Mouse (Mus musculus): Measurements from ENCODE around the gene Tmem240. TPM values are rescaled to one million over a fixed set of nuclear protein-coding genes. Genes with fewer than 3 reads are reported as not detected.

The Tmem240 gene
- polyA plus RNA-seq, 1 experiment: 1.2 TPM

DNA sequence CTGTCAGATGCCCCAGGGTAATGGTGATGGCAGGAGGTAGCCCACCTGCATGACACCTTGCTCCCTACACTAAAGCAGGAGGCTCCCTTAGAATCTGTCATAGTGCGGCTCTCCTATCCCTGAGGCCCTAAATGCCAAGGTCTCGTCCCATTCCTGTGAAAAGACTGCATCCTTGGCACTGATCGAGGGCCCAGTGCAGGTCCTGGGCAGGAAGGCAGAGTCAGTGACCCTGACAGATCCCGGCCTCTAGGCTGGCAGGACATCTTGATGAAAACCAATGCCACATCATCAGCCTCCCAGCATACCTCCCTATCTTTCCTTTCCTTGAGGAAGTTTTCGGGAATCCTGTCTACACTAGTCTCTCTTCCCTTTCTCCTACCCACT is 34.9 kb downstream of the Tmem240 start:
- Histone ChIP-seq H3K4me2 (ENCODE audit: low read depth) (peak overlapping the region; percentile 98), H3K79me2 (ENCODE audit: control insufficient read depth, insufficient read depth) (no peaks in the 10 kb centered on the region), H3K27me3 (ENCODE audit: control insufficient read depth, insufficient read depth, insufficient read length) (no peaks in the 10 kb centered on the region), H3K36me3 (ENCODE audit: control insufficient read depth, insufficient read depth) (no peaks in the 10 kb centered on the region), H3ac (ENCODE audit: control insufficient read depth, insufficient read length) (peak overlapping the region; percentile 10), H3K4me3 (peak overlapping the region; percentile 42)
- TF ChIP-seq E2F4 (IDR thresholded peaks at IDR 0.05; ENCODE audit: insufficient read depth) (no peak), MAX (IDR thresholded peaks at IDR 0.05; ENCODE audit: low read depth) (no peak), TCF3 (IDR thresholded peaks at IDR 0.05; ENCODE audit: insufficient read length, low read depth) (no peak), TCF12 (IDR thresholded peaks at IDR 0.05; ENCODE audit: insufficient read depth, poor library complexity, severe bottlenecking) (no peak), SRF (IDR thresholded peaks at IDR 0.05; ENCODE audit: control insufficient read depth, insufficient read length, low read depth) (no peak), POLR2AphosphoS2 (IDR thresholded peaks at IDR 0.05; ENCODE audit: insufficient read length, low read depth) (no peak), POLR2A (IDR thresholded peaks at IDR 0.05; ENCODE audit: insufficient read length, low read depth) (no peak), CEBPB (IDR thresholded peaks at IDR 0.05; ENCODE audit: insufficient read depth, poor library complexity, severe bottlenecking) (no peak), REST (IDR thresholded peaks at IDR 0.05; ENCODE audit: insufficient read depth, insufficient read length) (no peak), USF1 (IDR thresholded peaks at IDR 0.05; ENCODE audit: low read depth) (no peak), MYOD1 (IDR thresholded peaks at IDR 0.05; ENCODE audit: control insufficient read depth in 1 of 3, insufficient read length in 2 of 3, low read depth in 2 of 3) (no peak), MYOG (IDR thresholded peaks at IDR 0.05; ENCODE audit: control insufficient read depth in 1 of 3, insufficient read depth in 1 of 3, insufficient read length in 2 of 3, low read depth in 2 of 3) (no peak)

DNA sequence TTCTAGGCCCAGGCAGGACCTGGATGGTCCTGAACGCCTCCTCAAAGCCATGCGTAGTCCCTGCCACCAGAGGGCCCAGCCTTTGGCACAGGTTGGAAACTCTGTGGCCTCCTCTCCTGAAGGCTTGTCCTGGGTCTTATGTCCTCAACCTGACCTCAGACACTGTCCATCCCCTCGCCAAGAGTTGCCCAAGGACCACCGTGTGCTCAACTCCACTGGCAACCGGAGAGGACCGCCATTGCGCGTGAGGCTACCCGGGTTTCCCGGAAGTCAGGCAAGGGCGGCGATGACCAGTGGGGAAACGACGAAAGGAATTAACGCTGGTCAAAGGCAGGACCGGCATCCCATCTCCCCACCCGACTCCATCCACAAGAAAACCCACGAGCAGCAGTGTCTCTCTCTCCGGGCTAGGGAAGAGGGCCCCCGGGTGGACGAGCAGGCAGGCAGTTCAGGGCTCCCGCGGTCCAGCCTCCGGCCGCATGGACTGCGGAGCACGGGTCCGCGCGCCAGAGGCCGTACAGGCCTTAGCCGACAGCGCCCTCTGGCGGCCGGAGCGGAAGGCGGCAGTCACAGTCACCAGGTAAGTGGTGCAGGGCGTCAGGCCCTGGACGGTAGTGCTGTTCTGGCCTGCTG is 35.4 kb downstream of the Tmem240 start:
- peak overlapping the region; percentile 98 for H3K4me2 ChIP-seq (ENCODE audit: low read depth)
- no peaks in the 10 kb centered on the region for H3K36me3 ChIP-seq (ENCODE audit: control insufficient read depth, insufficient read depth)
- no peaks in the 10 kb centered on the region for H3K27me3 ChIP-seq (ENCODE audit: control insufficient read depth, insufficient read depth, insufficient read length)
- H3K4me3 ChIP-seq: peak overlapping the region; percentile 42
- peak overlapping the region; percentile 10 for H3ac ChIP-seq (ENCODE audit: control insufficient read depth, insufficient read length)
- TF ChIP-seq POLR2A (IDR thresholded peaks at IDR 0.05; ENCODE audit: insufficient read length, low read depth) (peak; percentile 79), MYOD1 (IDR thresholded peaks at IDR 0.05; ENCODE audit: control insufficient read depth in 1 of 3, insufficient read length in 2 of 3, low read depth in 2 of 3) (peak in 1 of 3 experiments; percentile 14), USF1 (IDR thresholded peaks at IDR 0.05; ENCODE audit: low read depth) (no peak), POLR2AphosphoS2 (IDR thresholded peaks at IDR 0.05; ENCODE audit: insufficient read length, low read depth) (peak; percentile 86), MYOG (IDR thresholded peaks at IDR 0.05; ENCODE audit: control insufficient read depth in 1 of 3, insufficient read depth in 1 of 3, insufficient read length in 2 of 3, low read depth in 2 of 3) (peak in 1 of 3 experiments; percentile 10), REST (IDR thresholded peaks at IDR 0.05; ENCODE audit: insufficient read depth, insufficient read length) (no peak)
- H3K79me2 ChIP-seq (ENCODE audit: control insufficient read depth, insufficient read depth): no peaks in the 10 kb centered on the region

DNA sequence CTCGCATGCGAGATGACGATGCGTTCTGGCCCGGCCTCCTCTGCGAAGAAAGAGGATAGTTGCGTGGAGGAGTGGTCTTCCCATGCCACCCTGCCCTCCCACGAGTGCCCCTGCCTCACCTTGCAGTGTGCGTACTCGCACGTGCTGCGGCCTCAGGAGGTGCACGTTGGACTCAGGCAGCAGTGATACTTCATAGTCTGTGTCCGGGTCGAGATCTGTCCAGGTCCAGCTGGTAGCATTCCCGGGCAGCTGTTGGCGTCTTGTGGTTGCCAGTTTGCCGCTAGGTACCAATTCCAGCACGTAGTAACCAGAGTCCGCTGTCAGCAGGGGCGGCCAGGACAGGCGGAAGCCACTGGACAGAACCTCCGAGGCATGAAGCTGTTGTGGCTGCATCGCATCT is 36.0 kb downstream of the Tmem240 start:
- Histone ChIP-seq H3K36me3 (ENCODE audit: control insufficient read depth, insufficient read depth) (no peaks in the 10 kb centered on the region), H3K4me2 (ENCODE audit: low read depth) (peak overlapping the region; percentile 18), H3K4me3 (peak overlapping the region; percentile 42), H3ac (ENCODE audit: control insufficient read depth, insufficient read length) (peak overlapping the region; percentile 10), H3K79me2 (ENCODE audit: control insufficient read depth, insufficient read depth) (no peaks in the 10 kb centered on the region), H3K27me3 (ENCODE audit: control insufficient read depth, insufficient read depth, insufficient read length) (no peaks in the 10 kb centered on the region)
- TF ChIP-seq SRF (IDR thresholded peaks at IDR 0.05; ENCODE audit: control insufficient read depth, insufficient read length, low read depth) (no peak), REST (IDR thresholded peaks at IDR 0.05; ENCODE audit: insufficient read depth, insufficient read length) (no peak), MYOD1 (IDR thresholded peaks at IDR 0.05; ENCODE audit: control insufficient read depth in 1 of 3, insufficient read length in 2 of 3, low read depth in 2 of 3) (no peak), TCF12 (IDR thresholded peaks at IDR 0.05; ENCODE audit: insufficient read depth, poor library complexity, severe bottlenecking) (no peak), CEBPB (IDR thresholded peaks at IDR 0.05; ENCODE audit: insufficient read depth, poor library complexity, severe bottlenecking) (no peak), E2F4 (IDR thresholded peaks at IDR 0.05; ENCODE audit: insufficient read depth) (no peak), POLR2AphosphoS2 (IDR thresholded peaks at IDR 0.05; ENCODE audit: insufficient read length, low read depth) (no peak), TCF3 (IDR thresholded peaks at IDR 0.05; ENCODE audit: insufficient read length, low read depth) (no peak), MYOG (IDR thresholded peaks at IDR 0.05; ENCODE audit: control insufficient read depth in 1 of 3, insufficient read depth in 1 of 3, insufficient read length in 2 of 3, low read depth in 2 of 3) (no peak), POLR2A (IDR thresholded peaks at IDR 0.05; ENCODE audit: insufficient read length, low read depth) (no peak), USF1 (IDR thresholded peaks at IDR 0.05; ENCODE audit: low read depth) (no peak), MAX (IDR thresholded peaks at IDR 0.05; ENCODE audit: low read depth) (no peak)

GRCm38 (mm10) chr4:155771706-155772105 is 37.1 kb downstream of the Tmem240 start:
- no peak overlapping the region for H3K4me3 ChIP-seq
- H3K27me3 ChIP-seq (ENCODE audit: control insufficient read depth, insufficient read depth, insufficient read length): no peaks in the 10 kb centered on the region
- no peaks in the 10 kb centered on the region for H3K36me3 ChIP-seq (ENCODE audit: control insufficient read depth, insufficient read depth)
- no peaks in the 10 kb centered on the region for H3K79me2 ChIP-seq (ENCODE audit: control insufficient read depth, insufficient read depth)
- TF ChIP-seq SRF (IDR thresholded peaks at IDR 0.05; ENCODE audit: control insufficient read depth, insufficient read length, low read depth): no peak
- no peak for TF ChIP-seq TCF3 (IDR thresholded peaks at IDR 0.05; ENCODE audit: insufficient read length, low read depth)
- no peak for TF ChIP-seq CEBPB (IDR thresholded peaks at IDR 0.05; ENCODE audit: insufficient read depth, poor library complexity, severe bottlenecking)
- TF ChIP-seq E2F4 (IDR thresholded peaks at IDR 0.05; ENCODE audit: insufficient read depth): no peak
- no peak for TF ChIP-seq TCF12 (IDR thresholded peaks at IDR 0.05; ENCODE audit: insufficient read depth, poor library complexity, severe bottlenecking)
- no peak for TF ChIP-seq REST (IDR thresholded peaks at IDR 0.05; ENCODE audit: insufficient read depth, insufficient read length)
- no peak for TF ChIP-seq POLR2A (IDR thresholded peaks at IDR 0.05; ENCODE audit: insufficient read length, low read depth)
- no peak for TF ChIP-seq MAX (IDR thresholded peaks at IDR 0.05; ENCODE audit: low read depth)
- no peak for TF ChIP-seq POLR2AphosphoS2 (IDR thresholded peaks at IDR 0.05; ENCODE audit: insufficient read length, low read depth)
- TF ChIP-seq USF1 (IDR thresholded peaks at IDR 0.05; ENCODE audit: low read depth): no peak
- no peak for TF ChIP-seq MYOG (IDR thresholded peaks at IDR 0.05; ENCODE audit: control insufficient read depth in 1 of 3, insufficient read depth in 1 of 3, insufficient read length in 2 of 3, low read depth in 2 of 3)
- no peak for TF ChIP-seq MYOD1 (IDR thresholded peaks at IDR 0.05; ENCODE audit: control insufficient read depth in 1 of 3, insufficient read length in 2 of 3, low read depth in 2 of 3)
- no peak overlapping the region for H3K4me2 ChIP-seq (ENCODE audit: low read depth)
- H3ac ChIP-seq (ENCODE audit: control insufficient read depth, insufficient read length): no peak overlapping the region
